Mouse (Mus musculus): ENCODE results near the gene Mea1. TPM values are rescaled to one million over a fixed set of nuclear protein-coding genes. Genes with fewer than 3 reads are reported as not detected.

Mea1 gene
- total RNA-seq, 4 experiments from 2014 or later, result 47.1 to 52.5 (median 51.6) TPM

DNA sequence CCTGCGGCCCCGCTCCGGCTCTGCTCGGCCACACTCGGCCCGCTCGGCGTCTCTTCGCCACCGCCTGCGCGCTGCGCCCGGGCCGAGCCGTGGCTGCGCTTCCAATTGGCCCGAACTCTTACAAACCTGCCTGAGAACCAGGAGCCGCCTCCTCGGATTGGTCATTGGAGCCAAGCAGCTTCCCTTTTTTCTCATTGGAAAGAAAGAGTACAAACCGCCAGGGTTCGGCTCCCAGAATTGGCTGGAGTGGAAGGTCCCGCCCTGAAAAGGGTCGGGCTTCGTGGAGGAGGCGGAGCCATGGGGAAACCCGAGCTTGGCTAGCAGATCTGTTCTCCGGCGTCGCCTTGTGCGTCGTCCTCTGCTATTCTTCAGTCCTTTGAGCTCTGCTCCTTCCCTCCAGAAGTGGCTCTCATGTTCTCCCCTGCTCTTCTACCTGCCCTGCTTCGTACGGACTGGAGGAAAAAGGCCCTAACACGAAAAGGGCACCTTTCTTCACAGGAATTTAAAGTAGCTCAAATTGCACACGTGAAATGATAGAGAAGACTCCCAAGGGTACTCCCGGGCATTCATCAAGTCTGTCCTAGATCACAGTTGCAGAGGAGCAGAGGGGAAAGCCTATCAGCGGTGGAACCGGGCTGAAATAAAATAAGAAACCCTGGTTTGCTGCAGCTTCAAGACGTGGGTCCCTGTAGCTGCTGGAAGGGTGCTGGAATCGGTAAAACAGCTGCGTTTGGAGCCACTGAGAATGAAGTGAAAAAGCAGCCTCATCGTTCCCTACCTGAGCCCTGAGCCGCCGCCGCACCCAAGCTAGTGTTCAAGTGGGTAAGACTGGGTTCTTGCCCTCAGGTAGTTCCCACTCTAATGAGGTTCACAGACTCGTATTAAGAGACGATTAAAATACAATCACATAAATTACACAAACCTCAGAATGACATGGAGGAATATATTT is 26.6 kb downstream of the Mea1 start, which contains the start of gene Ppp2r5d:
Gene Ppp2r5d, minus strand, starts transcription at position 225 of the 949 bp plus-strand sequence.
- peak; percentile 98 for DNase-seq (ENCODE audit: low spot score)

DNA sequence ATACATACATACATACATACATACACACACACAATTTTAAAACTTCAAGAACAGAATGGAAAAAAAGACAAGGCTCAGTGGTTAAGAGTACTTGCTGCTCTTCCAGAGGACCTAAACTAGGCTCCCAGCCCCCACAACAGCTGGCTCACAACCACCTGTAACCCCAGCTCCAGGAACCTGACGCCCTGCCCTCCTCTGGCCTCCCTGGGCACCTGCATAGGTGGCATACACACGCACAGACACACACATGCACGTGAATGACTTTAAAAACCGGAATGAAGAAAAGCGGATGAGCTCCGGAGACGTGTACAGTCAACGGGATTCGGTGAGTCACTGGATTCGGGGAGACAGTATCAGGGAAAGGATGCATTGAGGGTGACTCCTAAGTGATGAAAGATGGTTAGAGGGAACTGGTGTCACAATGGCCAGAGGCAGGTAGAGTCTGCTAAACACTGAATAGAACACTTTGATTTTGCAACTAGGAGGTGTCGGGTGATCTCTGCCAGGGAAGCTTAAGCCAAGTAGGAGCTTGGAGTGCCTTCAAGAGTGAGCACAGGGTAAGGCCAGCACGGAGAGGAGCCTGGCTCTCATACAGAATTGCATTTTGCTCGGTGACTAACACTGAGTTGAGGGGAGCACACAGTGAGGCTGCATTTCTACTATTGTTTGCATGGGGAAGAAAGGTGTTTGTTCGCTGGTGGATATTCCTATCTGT is 27.9 kb downstream of the Mea1 start:
- DNase-seq (ENCODE audit: low spot score), result no peak

DNA sequence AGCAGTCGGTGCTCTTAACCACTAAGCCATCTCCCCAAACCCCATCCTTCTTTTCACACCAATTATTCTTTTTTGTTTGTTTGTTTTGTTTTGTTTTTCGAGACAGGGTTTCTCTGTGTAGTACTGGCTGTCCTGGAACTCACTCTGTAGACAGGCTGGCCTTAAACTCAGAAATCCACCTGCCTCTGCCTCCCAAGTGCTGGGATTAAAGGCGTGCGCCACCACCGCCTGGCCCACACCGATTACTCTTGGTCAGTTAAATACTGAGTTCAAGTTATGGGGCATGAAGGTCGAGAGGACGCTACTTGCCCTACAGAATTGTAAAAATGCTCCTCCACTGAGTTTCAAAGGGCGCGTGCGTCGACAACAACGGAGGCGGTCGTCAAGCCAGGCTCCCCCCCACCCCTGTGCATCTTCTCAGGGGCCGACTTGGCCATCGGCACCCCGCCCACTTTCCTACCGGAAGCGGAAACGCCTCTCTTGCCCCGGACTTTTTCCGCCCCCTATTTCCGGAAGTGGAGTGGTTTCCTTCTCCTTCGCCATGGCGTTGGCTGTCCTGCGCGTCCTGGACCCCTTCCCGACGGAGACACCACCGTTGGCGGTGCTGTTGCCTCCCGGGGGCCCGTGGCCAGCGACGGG is 32.5 kb downstream of the Mea1 start, which contains the start of gene Pex6:
Gene Pex6, plus strand, starts transcription at position 505 of the 639 bp plus-strand sequence.
- DNase-seq (ENCODE audit: low spot score), result peak; percentile 95

DNA sequence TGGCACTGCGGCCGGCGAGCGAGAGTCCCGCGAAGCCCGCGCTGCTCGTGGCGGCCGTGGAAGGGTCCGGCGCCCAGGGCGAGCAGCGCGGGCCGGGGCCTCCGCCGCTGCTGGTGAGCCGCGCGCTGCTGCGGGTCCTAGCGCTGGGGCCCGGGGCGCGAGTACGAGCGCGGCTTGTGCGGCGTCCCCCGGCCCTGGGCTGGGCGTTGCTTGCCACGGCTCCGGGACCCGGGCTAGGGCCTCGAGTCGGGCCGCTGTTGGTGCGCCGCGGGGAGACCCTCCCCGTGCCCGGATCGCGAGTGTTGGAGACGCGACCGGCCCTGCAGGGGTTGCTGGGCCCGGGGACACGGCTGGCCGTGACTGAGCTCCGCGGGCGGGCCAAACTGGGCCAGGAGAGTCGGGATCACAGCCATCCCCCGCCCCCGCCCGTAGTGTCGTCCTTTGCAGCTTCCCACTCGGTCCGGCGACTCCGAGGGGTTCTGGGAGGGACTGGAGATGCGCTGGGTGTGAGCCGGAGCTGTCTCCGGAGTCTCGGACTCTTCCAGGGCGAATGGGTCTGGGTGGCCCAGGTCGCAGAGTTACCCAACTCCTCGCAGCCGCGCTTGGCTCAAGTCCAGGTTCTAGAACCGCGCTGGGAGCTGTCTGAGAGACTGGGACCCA is 33.1 kb downstream of the Mea1 start:
- DNase-seq (ENCODE audit: low spot score), result no peak

DNA sequence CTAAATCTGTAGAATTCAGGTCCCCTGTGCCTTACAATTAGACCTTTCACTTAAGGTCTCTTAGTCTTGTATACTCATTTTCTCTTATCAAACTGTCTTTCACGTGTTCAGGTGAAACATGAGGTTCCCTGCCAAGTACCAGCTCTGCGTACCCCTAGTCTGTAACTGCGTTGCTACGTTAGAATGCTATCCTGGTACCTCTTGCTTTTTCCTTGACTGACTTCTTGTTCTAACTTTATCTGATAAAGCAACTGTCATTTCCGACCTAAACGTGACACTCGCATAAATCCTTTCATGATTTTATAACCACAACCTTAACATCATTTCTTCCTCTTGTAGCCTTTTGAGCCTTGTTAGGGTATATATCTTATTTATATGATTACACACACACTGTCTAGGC is 33.8 kb downstream of the Mea1 start:
- DNase-seq (ENCODE audit: low spot score), result no peak

DNA sequence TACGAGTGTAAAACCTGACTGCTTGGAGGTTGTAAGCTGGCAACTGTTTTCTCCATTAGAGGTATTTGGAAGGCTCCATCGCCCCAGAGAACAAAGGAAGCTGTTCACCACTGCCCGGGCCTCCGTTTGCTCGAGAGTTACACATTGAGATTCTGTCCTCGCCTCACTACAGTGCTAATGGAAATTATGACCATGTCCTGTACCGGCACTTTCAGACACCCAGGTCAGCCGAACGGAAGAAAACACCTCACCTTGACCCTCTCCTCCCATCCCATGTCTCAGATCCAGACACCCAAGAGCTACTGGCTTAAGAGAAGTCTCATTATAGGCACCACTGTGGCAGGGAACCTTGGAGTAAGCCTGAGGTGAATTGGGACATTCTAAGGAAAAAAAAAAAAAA is 35.3 kb downstream of the Mea1 start:
- no peak for DNase-seq (ENCODE audit: low spot score)

DNA sequence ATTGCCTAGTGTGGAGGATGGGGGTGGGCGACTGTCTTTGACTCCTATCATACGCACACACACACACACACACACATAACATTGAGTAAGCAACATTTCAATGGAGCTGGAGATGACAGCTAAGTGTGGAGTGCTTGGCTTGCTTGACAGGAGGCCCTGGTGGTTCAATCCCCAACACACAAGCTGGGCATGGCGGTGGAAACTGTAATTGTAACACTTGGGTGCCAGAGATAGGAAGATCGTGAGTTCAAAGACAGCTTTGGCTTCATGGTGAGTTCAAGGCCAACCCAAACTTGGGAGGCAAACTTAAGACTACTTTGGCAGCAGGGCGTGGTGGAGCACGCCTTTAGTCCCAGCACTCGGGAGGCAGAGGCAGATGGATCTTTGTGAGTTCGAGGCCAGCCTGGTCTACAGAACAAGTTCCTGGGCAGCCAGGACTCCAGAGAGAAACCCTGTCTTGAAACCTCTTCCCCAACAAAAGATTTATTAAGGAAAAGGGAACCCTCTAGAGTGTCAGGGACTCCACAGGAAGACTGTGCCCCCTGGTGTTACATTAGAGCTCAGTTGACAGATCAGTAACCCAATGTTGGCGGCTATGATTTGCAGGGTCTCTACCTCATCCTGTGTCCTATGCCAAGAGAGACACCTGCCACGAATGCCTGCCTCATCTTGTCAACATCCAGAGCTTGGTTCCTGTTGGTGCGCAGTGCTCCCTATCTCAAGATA is 36.3 kb downstream of the Mea1 start:
- no peak for DNase-seq (ENCODE audit: low spot score)

DNA sequence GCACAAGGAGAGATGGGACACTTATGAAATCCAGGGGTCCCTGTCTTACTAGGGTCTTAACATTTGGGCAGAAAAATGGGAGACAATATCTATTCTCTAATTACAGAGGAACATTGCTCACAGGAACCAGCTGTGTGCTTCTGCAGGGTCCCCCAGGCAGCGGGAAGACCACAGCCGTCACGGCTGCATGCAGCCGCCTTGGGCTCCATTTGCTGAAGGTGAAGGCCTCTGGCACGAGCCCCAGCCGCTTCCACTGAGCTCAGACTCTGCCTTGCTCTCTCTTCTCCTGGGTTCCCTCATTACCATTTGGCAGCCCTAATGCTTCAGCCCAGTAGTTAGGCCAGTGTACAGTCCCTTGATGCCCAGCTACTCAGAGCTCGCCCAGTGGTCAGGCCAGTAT is 42.5 kb downstream of the Mea1 start:
- no peak for DNase-seq (ENCODE audit: low spot score)

DNA sequence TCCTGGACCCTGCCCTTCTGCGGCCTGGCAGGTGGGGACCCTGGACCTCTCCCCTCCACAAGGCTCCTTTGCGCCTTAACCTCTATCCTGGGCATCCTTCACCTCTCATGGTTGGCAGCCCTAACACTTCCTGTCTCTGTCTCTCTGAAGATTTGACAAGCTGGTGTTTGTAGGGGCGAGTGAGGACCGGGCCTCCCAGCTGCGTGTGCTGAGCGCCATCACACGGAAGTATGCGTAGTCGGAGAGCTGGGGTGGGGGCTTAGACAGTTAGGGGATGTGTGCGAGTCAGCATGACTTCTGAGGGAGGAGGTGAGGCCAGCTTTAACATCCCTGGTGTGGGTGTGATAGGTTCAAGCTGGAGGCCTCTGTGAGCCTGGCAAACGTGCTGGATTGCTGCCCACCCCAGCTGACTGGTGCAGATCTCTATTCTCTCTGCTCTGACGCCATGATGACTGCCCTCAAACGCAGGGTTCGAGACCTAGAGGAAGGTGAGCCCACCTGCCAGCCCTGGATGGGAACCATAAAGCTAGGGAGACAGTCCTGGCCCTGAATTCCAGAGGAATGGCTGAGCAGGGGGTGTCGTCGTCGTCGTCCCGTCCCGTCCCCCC is 46.0 kb downstream of the Mea1 start:
- no peak for DNase-seq (ENCODE audit: low spot score)

DNA sequence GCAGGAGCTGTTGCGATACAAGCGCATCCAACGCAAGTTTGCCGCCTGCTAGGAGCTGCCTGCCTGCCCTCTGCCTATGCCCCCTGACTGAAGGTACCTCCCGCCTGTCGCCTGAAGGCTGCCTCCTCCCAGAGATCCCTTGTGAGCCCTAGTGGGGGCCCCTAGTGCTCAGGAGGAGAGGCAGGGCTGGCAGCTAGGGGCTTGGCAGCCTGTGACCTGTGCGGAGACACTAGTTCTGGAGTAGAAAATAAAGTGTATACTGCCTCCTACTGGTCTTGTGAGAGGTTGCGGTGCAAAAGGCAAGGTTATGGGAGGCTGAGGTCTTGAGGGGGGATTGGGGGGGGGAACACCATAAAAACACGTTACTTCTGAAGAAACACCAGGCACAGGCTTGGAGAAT is 46.7 kb downstream of the Mea1 start:
- no peak for DNase-seq (ENCODE audit: low spot score)

DNA sequence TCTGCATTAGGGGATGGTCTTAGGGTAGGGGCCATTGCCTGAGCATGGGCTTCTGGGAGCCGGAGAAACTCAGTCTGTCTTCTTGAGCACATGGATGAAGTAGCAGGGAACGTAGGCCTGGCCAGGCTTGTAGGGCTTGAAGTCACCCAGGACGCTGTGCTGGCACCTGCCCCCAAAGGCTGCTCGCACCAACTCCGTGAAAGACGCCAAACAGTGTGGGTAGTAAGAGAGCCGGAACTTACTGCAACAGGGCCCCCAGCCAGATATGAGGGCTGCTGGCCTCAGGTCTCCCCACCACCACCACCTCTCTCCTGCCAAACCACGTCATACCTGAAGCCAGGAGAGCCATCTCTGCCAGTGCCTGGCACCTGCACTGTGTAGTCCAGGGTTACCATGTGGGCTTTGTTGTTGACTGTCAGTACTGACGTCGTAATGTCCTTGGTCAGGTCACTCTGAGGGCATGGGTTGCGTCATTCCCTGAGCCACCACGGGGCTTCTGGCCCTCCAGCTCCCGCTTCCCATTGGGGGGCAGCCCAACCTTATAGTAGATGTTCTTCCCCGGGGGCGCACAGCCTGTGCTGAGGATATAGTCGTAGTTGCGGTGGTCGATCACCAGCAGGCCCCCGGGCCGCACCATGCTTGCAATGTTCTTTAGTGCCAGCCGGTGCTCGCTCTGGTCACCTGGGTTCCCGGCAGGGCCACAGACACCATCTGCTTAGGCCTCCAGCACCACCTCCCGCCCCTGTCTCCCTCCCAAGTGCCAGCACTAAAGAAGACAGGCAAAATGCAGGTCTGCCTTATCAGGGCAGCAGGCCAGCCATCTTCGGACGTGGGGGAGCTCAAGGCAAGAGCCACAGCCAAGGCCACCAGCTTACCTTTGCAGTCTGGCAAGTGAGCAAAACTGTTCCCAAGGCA is 47.4 kb downstream of the Mea1 start:
- no peak for DNase-seq (ENCODE audit: low spot score)

DNA sequence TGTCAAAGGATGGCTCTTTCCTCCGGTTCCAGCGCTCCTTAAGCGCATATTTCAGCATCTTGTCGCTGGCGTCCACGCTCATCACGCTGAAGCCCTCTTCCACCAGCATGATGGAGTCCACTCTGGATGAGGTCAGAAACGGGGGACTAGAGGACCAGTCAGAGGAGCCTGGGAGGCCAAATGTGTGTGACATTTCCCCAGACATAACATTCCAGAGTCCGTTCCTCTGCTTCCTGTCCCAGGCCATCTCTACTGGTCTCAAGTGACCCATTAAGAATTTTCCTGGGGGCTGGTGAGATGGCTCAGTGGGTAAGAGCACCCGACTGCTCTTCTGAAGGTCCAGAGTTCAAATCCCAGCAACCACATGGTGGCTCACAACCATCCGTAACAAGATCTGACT is 48.7 kb downstream of the Mea1 start:
- DNase-seq (ENCODE audit: low spot score), result no peak

DNA sequence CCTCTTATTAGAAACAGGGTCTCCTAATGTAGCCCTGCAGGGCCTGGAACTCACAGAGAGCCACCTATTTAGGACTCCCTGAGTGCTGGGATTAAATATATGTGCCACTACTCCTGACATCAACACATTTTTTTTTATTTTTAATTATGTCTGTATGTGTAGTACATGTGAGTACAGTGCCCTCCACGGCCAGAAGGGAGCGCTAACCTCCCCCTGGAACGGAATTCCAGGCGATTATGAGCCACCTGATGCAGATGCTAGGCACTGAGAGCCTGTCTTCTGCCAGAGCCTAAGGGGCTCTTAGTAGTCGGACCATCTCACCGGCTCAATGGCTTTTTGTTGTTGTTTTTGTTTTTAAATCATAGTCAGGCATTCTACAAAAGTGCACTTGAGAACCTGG is 49.4 kb downstream of the Mea1 start:
- DNase-seq (ENCODE audit: low spot score), result no peak

DNA sequence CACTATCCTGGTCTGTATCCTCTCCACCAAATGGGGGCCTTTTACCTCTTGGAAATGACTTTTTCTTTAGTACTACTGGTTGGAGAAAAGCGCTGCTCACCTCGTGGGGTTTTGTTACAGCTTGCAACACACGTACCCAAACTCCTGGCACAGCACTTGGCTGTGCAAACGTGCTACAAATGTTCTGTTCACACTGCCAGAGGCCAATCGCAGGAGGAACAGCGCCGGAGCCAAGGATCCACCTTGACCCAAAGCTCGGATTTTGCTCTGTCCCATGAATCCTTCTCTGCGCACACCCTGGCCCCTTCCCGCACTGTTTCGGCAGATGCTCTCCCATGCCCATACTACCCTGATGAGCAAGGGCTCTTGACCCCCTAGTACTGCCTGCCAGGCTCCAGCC is 49.9 kb downstream of the Mea1 start:
- no peak for DNase-seq (ENCODE audit: low spot score)

DNA sequence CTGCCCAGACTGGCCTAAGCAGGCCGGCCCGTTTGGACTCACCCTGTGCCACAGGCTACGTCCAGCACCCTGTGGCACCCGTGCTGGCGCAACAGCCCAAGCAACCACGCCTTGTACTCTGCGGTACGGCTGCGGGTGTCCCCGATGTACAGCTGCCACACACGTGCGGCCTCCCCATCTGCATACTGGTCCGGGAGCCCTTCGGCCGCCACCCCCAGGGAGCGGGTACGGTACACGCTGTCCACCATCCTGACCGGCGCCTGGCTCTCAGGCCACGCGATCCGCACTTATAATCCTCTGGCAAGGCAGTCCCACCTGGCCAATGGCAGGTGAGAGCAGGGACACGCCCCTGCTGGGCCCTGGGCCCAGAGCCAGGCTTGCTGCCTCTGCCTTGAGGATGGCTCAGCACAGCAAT is 50.3 kb downstream of the Mea1 start, which contains the start of gene Gnmt:
Gene Gnmt, minus strand, starts transcription at position 265 of the 415 bp plus-strand sequence.
- DNase-seq (ENCODE audit: low spot score), result no peak
